Mouse (Mus musculus) hindbrain, embryonic 15.5 days (tissue): ENCODE results near the gene Slc30a10. TPM values are rescaled to one million over a fixed set of nuclear protein-coding genes. Genes with fewer than 3 reads are reported as not detected.

ENCODE experiments used
- ATAC-seq: fragments of 200-750 bp; cut with Nextera tagmentation; 2 replicates; pipeline ENCODE4 v1.8.0; 2017; ENCODE audit warnings: low read depth, moderate number of reproducible peaks, moderate TSS enrichment; ENCODE audit not compliant: low FRiP score
- H3K27ac ChIP-seq: fragments of 300-500 bp; sonication (generic); replicated peaks from 2 replicates; pipeline ENCODE4 v1.5.1; 2015; ENCODE audit warnings: mild to moderate bottlenecking, inconsistent platforms
- H3K27me3 ChIP-seq: fragments of 300-500 bp; sonication (generic); 2 replicates; pipeline ENCODE4 v1.6.1; 2015; ENCODE audit warnings: control low read depth, inconsistent platforms
- H3K36me3 ChIP-seq: fragments of 300-500 bp; sonication (generic); 2 replicates; pipeline ENCODE4 v1.6.1; 2015; ENCODE audit warnings: control low read depth, inconsistent platforms
- H3K4me1 ChIP-seq: fragments of 300-500 bp; sonication (generic); replicated peaks from 2 replicates; pipeline ENCODE4 v1.6.1; 2015; ENCODE audit warnings: control low read depth, inconsistent platforms
- H3K4me2 ChIP-seq: fragments of 300-500 bp; sonication (generic); 2 replicates; pipeline ENCODE4 v1.6.1; 2015; ENCODE audit warnings: moderate library complexity, mild to moderate bottlenecking, inconsistent platforms
- H3K4me3 ChIP-seq: fragments of 300-500 bp; sonication (generic); 2 replicates; pipeline ENCODE4 v1.5.1; 2015; ENCODE audit warnings: mild to moderate bottlenecking, inconsistent platforms
- H3K9ac ChIP-seq: fragments of 300-500 bp; sonication (generic); 2 replicates; pipeline ENCODE4 v1.6.1; 2015; ENCODE audit warnings: inconsistent platforms
- H3K9me3 ChIP-seq: fragments of 300-500 bp; sonication (generic); 2 replicates; pipeline ENCODE4 v1.6.1; 2016; ENCODE audit warnings: control low read depth, inconsistent platforms
- WGBS: fragments of 180-500 bp; shearing (Covaris S2); methylation state at CpG from one replicate; pipeline ENCODE4 v1.1.7; 2015; 5-methylcytosine and 5-hydroxymethylcytosine counted together
- polyA plus RNA-seq: library from polyadenylated mRNA; unstranded; fragments of >200 nt; fragmentation: Nextera tagmentation; extraction: Ambion mirVana; gene quantifications from 2 replicates; pipeline ENCODE4 v1.2.1, GENCODE M21; 2015

Gene Slc30a10
- polyA plus RNA-seq, 1 experiment from 2014 or later, result 8.7 TPM

- Histone ChIP-seq H3K27ac (peak overlapping the region; percentile 73), H3K27me3 (no peaks in the 10 kb centered on the region), H3K9ac (no peak overlapping the region), H3K36me3 (no peaks in the 10 kb centered on the region), H3K4me3 (no peak overlapping the region), H3K4me2 (no peak overlapping the region), H3K4me1 (peaks cover 17% of the 10 kb centered on the region), H3K9me3 (no peaks in the 10 kb centered on the region)
- 45% methylated on average over 18 of the region's 18 CpGs for WGBS
- peak; percentile 81 for ATAC-seq
These were observed 12.8 kb upstream of the Slc30a10 start for GRCm38 (mm10) chr1:185441703-185442472.

- no peak overlapping the region for H3K4me2 ChIP-seq
- H3K36me3 ChIP-seq, result no peaks in the 10 kb centered on the region
- no peak overlapping the region for H3K27ac ChIP-seq
- ATAC-seq, result no peak
- no peak overlapping the region for H3K4me3 ChIP-seq
- no peak overlapping the region for H3K9ac ChIP-seq
- H3K4me1 ChIP-seq, result no peaks in the 10 kb centered on the region
- H3K9me3 ChIP-seq, result no peaks in the 10 kb centered on the region
- WGBS, result 92% methylated on average over 7 of the region's 7 CpGs
- no peaks in the 10 kb centered on the region for H3K27me3 ChIP-seq
These were observed 5.7 kb upstream of the Slc30a10 start for GRCm38 (mm10) chr1:185448936-185449335.

- Histone ChIP-seq H3K4me3 (no peak overlapping the region), H3K4me2 (no peak overlapping the region), H3K4me1 (peaks cover 7% of the 10 kb centered on the region; the same call in 1 of the 2 replicates), H3K9ac (no peak overlapping the region), H3K27ac (no peak overlapping the region), H3K36me3 (no peaks in the 10 kb centered on the region), H3K9me3 (no peaks in the 10 kb centered on the region), H3K27me3 (no peaks in the 10 kb centered on the region)
- ATAC-seq, result no peak
- whole genome bisulfite sequencing, result 86% methylated on average over 2 of the region's 2 CpGs
These were observed 4.9 kb upstream of the Slc30a10 start for GRCm38 (mm10) chr1:185449727-185450126.

- H3K4me1 ChIP-seq, result peaks cover 10% of the 10 kb centered on the region; the same call in 1 of the 2 replicates
- ATAC-seq, result no peak
- H3K4me2 ChIP-seq, result no peak overlapping the region
- WGBS, result 88% methylated on average over 8 of the region's 8 CpGs
- H3K36me3 ChIP-seq, result no peaks in the 10 kb centered on the region
- H3K9me3 ChIP-seq, result no peaks in the 10 kb centered on the region
- H3K27me3 ChIP-seq, result no peaks in the 10 kb centered on the region
- H3K9ac ChIP-seq, result no peak overlapping the region
- no peak overlapping the region for H3K27ac ChIP-seq
- no peak overlapping the region for H3K4me3 ChIP-seq
These were observed 3.6 kb upstream of the Slc30a10 start for GRCm38 (mm10) chr1:185451077-185451476.

- Histone ChIP-seq H3K4me3 (no peak overlapping the region), H3K9ac (no peak overlapping the region), H3K9me3 (no peaks in the 10 kb centered on the region), H3K27ac (no peak overlapping the region), H3K27me3 (no peaks in the 10 kb centered on the region), H3K36me3 (no peaks in the 10 kb centered on the region), H3K4me1 (peaks cover 15% of the 10 kb centered on the region), H3K4me2 (no peak overlapping the region)
- WGBS, result 96% methylated on average over 3 of the region's 3 CpGs
- no peak for ATAC-seq
These were observed 3.2 kb upstream of the Slc30a10 start for GRCm38 (mm10) chr1:185451495-185451894.

GRCm38 (mm10) chr1:185452461-185452860 lies 2.2 kb upstream of the Slc30a10 start:
- ATAC-seq, result no peak
- WGBS, result 89% methylated on average over 6 of the region's 6 CpGs
- Histone ChIP-seq H3K36me3 (no peaks in the 10 kb centered on the region), H3K4me2 (no peak overlapping the region), H3K4me3 (no peak overlapping the region), H3K27me3 (no peaks in the 10 kb centered on the region), H3K4me1 (peaks cover 21% of the 10 kb centered on the region), H3K27ac (no peak overlapping the region), H3K9me3 (no peaks in the 10 kb centered on the region), H3K9ac (no peak overlapping the region)

GRCm38 (mm10) chr1:185454144-185454543 lies 504 bp upstream of the Slc30a10 start:
- H3K9ac ChIP-seq, result peak overlapping the region; percentile 78
- no peaks in the 10 kb centered on the region for H3K36me3 ChIP-seq
- H3K9me3 ChIP-seq, result no peaks in the 10 kb centered on the region
- ATAC-seq, result peak; percentile 38; the same call in 1 of the 2 replicates
- peak overlapping the region; percentile 57 for H3K4me3 ChIP-seq
- peak overlapping the region; percentile 92 for H3K4me2 ChIP-seq
- no peaks in the 10 kb centered on the region for H3K27me3 ChIP-seq
- peak overlapping the region; percentile 67 for H3K27ac ChIP-seq
- H3K4me1 ChIP-seq, result peaks cover 25% of the 10 kb centered on the region
- 37% methylated on average over 4 of the region's 4 CpGs for WGBS

- H3K9me3 ChIP-seq, result no peaks in the 10 kb centered on the region
- H3K4me3 ChIP-seq, result peak overlapping the region; percentile 57
These were observed 480 bp downstream of the Slc30a10 start for GRCm38 (mm10) chr1:185454955-185455701.

GRCm38 (mm10) chr1:185456327-185456726 lies 1.7 kb downstream of the Slc30a10 start:
- Histone ChIP-seq H3K9ac (no peak overlapping the region), H3K4me1 (peaks cover 25% of the 10 kb centered on the region), H3K9me3 (no peaks in the 10 kb centered on the region), H3K4me2 (peak overlapping the region; percentile 92), H3K27me3 (no peaks in the 10 kb centered on the region), H3K4me3 (peak overlapping the region; percentile 57), H3K27ac (no peak overlapping the region), H3K36me3 (no peaks in the 10 kb centered on the region)
- 86% methylated on average over 9 of the region's 9 CpGs for WGBS
- no peak for ATAC-seq

More at GRCm38 (mm10) chr1:185454955-185455701, 480 bp downstream of the Slc30a10 start:
- H3K27me3 ChIP-seq, result no peaks in the 10 kb centered on the region
- H3K9ac ChIP-seq, result peak overlapping the region; percentile 78
- H3K27ac ChIP-seq, result peak overlapping the region; percentile 67
- peak overlapping the region; percentile 92 for H3K4me2 ChIP-seq
- WGBS, result under 1% methylated on average over 70 of the region's 71 CpGs
- peak; percentile 72 for ATAC-seq
- no peaks in the 10 kb centered on the region for H3K36me3 ChIP-seq
- H3K4me1 ChIP-seq, result peaks cover 25% of the 10 kb centered on the region

GRCm38 (mm10) chr1:185460096-185460495 lies 5.4 kb downstream of the Slc30a10 start:
- H3K36me3 ChIP-seq, result peaks cover 14% of the 10 kb centered on the region; the same call in 1 of the 2 replicates
- ATAC-seq, result no peak
- no peaks in the 10 kb centered on the region for H3K27me3 ChIP-seq
- H3K4me2 ChIP-seq, result no peak overlapping the region
- peaks cover 17% of the 10 kb centered on the region; the same call in 1 of the 2 replicates for H3K4me1 ChIP-seq
- 91% methylated on average over 5 of the region's 5 CpGs for whole genome bisulfite sequencing
- H3K4me3 ChIP-seq, result no peak overlapping the region
- no peak overlapping the region for H3K9ac ChIP-seq
- H3K27ac ChIP-seq, result no peak overlapping the region
- H3K9me3 ChIP-seq, result no peaks in the 10 kb centered on the region

GRCm38 (mm10) chr1:185462889-185463288 lies 8.2 kb downstream of the Slc30a10 start:
- Histone ChIP-seq H3K4me3 (no peak overlapping the region), H3K9me3 (no peaks in the 10 kb centered on the region), H3K9ac (no peak overlapping the region), H3K4me1 (no peaks in the 10 kb centered on the region), H3K4me2 (no peak overlapping the region), H3K36me3 (peaks cover 15% of the 10 kb centered on the region; the same call in 1 of the 2 replicates), H3K27ac (no peak overlapping the region), H3K27me3 (no peaks in the 10 kb centered on the region)
- ATAC-seq, result no peak
- 60% methylated on average over 5 of the region's 5 CpGs for WGBS

- H3K4me1 ChIP-seq, result no peaks in the 10 kb centered on the region
- H3K27me3 ChIP-seq, result no peaks in the 10 kb centered on the region
- no peak overlapping the region for H3K27ac ChIP-seq
- no peaks in the 10 kb centered on the region for H3K9me3 ChIP-seq
- no peak overlapping the region for H3K4me3 ChIP-seq
- H3K4me2 ChIP-seq, result no peak overlapping the region
- no peak overlapping the region for H3K9ac ChIP-seq
- WGBS, result 78% methylated on average over 8 of the region's 8 CpGs
- peaks cover 5% of the 10 kb centered on the region; the same call in 1 of the 2 replicates for H3K36me3 ChIP-seq
- ATAC-seq, result no peak
These were observed 14.9 kb downstream of the Slc30a10 start for GRCm38 (mm10) chr1:185469551-185470021.
